Mouse (Mus musculus) hindbrain, embryonic 11.5 days (tissue): ENCODE measurements at regions not wholly inside any gene's neighbourhood (a gene's known extent, or its start where the extent isn't known, plus 50 kb on each side); places are given as distances from the start of the nearest gene placed in this dataset.

Experiments
- ATAC-seq: fragments of 200-750 bp; cut with Nextera tagmentation; 2 replicates; pipeline ENCODE4 v1.8.0; 2017; ENCODE audit warnings: mild to moderate bottlenecking, moderate TSS enrichment, moderate library complexity; ENCODE audit not compliant: low FRiP score
- DNase-seq: peaks from one replicate; pipeline ENCODE4 v3.0.0-alpha.2; 2015; ENCODE audit warnings: low spot score
- H3K27ac ChIP-seq: fragments of 300-500 bp; sonication (generic); 2 replicates; pipeline ENCODE4 v1.5.1; 2014; ENCODE audit warnings: mild to moderate bottlenecking, low read depth, low read length
- H3K27me3 ChIP-seq: fragments of 300-500 bp; sonication (generic); 2 replicates; pipeline ENCODE4 v1.6.1; 2014; ENCODE audit warnings: mild to moderate bottlenecking, low read length, moderate library complexity, mixed read lengths; ENCODE audit not compliant: control insufficient read depth, insufficient read depth
- H3K36me3 ChIP-seq: fragments of 300-500 bp; sonication (generic); 2 replicates; pipeline ENCODE4 v1.6.1; 2014; ENCODE audit warnings: mild to moderate bottlenecking, low read length, moderate library complexity, mixed read lengths; ENCODE audit not compliant: control insufficient read depth, insufficient read depth
- H3K4me1 ChIP-seq: fragments of 300-500 bp; sonication (generic); replicated peaks from 2 replicates; pipeline ENCODE4 v1.6.1; 2014; ENCODE audit warnings: low read length, mixed read lengths; ENCODE audit not compliant: control insufficient read depth, insufficient read depth
- H3K4me2 ChIP-seq: fragments of 300-500 bp; sonication (generic); replicated peaks from 2 replicates; pipeline ENCODE4 v1.6.1; 2014; ENCODE audit warnings: mild to moderate bottlenecking, low read depth, low read length
- H3K4me3 ChIP-seq: fragments of 300-500 bp; sonication (generic); 2 replicates; pipeline ENCODE4 v1.5.1; 2014; ENCODE audit warnings: low read depth, low read length
- H3K9ac ChIP-seq: fragments of 300-500 bp; sonication (generic); 2 replicates; pipeline ENCODE4 v1.6.1; 2014; ENCODE audit warnings: low read depth, low read length
- H3K9me3 ChIP-seq: fragments of 300-500 bp; sonication (generic); 2 replicates; pipeline ENCODE4 v1.6.1; 2016; ENCODE audit warnings: low read length; ENCODE audit not compliant: control insufficient read depth
- WGBS: fragments of 180-500 bp; shearing (Covaris S2); extraction: QIAGEN DNeasy Blood & Tissue Kit; methylation state at CpG from one replicate; pipeline ENCODE4 v1.1.7; 2014; 5-methylcytosine and 5-hydroxymethylcytosine counted together

DNA sequence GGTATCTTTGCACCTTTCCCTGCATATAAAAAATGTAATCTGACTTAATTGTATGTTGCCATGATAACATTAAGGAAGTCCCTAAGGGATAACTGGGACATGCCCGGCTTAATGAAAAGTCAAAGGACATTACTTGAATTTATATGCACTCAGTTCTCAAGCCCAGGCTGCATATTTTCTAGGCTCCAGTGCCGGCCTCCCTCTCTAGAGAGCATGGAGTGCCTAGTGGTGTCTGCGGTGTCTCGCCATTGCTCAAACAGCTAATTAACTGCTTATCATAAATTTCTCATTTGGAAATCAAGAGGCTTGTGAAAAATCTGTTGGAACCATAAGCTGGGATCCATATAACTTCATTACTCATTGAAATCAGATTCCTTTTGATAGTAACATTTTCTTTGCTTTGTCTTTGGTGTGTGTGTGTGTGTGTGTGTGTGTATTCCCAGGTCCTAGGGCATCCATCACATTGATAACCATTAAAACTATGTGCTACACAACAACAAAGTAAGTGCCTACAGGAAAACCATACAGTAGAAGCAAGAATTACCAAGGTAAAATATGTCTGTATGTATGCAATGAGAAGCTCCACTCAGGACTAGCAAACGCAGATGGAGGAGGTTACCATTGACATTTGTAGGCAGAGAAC lies 238.0 kb upstream of the Apob start:
- H3K4me3 ChIP-seq: no peak overlapping the region
- H3K27me3 ChIP-seq: no peaks in the 10 kb centered on the region
- H3K9me3 ChIP-seq: no peaks in the 10 kb centered on the region
- ATAC-seq (peak; percentile 89), DNase-seq (peak; percentile 25)
- no peak overlapping the region for H3K9ac ChIP-seq
- 0 out of 2 replicates have a peak, but pooled peaks cover 2% of the 10 kb centered on the region for H3K4me1 ChIP-seq
- 71% methylated on average over 5 of the region's 5 CpGs for WGBS
- H3K4me2 ChIP-seq: no peak overlapping the region
- no peak overlapping the region for H3K27ac ChIP-seq
- no peaks in the 10 kb centered on the region for H3K36me3 ChIP-seq

DNA sequence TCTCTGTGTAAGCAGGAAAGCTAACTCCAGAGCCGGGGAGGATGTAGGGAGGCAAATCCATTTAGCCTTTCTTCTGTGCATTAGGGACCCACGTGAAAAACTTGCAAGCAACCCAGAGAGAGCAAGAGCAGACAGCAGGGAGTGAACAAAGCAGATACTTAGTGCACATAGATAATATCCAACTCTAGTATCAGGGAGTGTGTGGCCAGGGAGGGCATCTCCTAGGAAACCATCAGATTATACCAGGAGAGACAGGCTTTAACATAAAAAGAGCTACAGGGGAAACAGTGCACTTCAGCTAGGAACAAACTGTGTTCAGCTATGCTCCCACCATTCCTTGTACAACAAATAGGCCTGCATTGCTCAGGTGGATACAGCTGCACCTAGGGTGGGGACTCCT lies 230.7 kb upstream of the Apob start:
- Histone ChIP-seq H3K36me3 (no peaks in the 10 kb centered on the region), H3K4me3 (no peak overlapping the region), H3K4me2 (no peak overlapping the region), H3K9ac (no peak overlapping the region), H3K27ac (no peak overlapping the region), H3K9me3 (no peaks in the 10 kb centered on the region), H3K4me1 (no peaks in the 10 kb centered on the region), H3K27me3 (no peaks in the 10 kb centered on the region)
- WGBS: 48% methylated on average over 2 of the region's 2 CpGs
- ATAC-seq (no peak), DNase-seq (no peak)

DNA sequence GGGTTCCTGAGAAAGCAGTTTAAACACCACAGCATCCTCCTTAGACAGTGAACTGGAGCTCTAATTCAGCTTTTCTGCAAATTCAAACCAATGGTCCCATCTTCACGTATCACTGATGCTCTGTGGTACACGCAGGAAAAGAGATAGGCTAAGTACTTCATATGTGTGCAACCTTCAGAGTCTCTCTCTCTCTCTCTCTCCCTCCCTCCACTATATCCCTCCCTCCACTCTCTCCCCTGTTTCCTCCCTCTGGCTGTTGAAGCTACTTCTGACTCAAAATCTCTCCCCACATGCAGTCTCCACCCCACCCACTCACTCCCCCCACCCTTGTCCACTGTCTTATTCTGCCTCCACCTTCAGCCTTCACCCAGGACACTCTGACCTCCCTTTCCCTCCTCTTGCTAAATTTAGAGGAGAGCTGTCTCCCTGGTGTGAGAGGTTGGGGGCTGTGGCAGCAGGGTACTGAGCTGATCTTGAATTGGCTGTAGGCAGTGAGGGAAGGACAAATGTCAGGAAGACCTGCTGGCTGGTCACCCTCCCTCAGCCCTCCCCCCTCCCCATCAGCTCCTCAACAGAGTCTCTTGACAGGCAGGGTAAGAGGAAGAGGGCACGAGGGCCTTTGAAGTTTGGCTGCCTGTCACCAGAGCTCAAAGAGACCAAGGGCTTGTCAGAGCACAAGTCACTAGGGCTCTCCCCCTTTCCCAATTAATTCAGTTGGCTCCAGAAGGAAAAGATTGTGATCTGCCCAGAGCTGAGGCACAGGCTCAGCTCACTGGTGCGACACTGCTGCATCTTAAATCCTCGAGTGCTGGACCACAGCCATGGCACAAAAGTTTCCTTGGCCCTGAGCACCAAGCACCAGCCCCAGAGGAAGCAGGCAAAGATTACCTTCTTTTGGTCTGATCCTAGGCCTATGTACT lies 227.9 kb upstream of the Apob start:
- Histone ChIP-seq H3K4me1 (no peaks in the 10 kb centered on the region), H3K9ac (no peak overlapping the region), H3K9me3 (no peaks in the 10 kb centered on the region), H3K4me3 (no peak overlapping the region), H3K27ac (no peak overlapping the region), H3K36me3 (no peaks in the 10 kb centered on the region), H3K27me3 (no peaks in the 10 kb centered on the region), H3K4me2 (no peak overlapping the region)
- peak; percentile 69; the same call in 1 of the 2 replicates for ATAC-seq
- WGBS: 26% methylated on average over 5 of the region's 5 CpGs
- DNase-seq: peak; percentile 30

DNA sequence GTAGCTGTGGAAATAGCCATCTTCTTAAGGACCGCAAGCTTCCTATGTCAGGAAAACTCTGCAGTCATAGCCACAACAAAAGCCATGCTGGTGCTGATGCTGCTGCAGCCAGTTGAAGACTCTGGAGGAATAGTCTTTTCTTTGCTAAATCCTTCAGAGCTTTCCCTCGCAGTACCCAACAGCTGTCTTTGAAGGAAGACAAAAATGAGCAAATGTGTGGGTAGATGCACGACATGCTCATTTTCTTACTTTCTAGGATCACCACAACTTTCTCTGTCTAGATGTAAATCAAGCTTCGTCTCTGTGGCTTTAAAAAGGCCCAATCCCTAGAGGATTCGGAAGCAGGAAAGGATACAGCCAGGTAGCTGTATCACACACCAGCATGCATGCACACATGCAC lies 222.6 kb upstream of the Apob start:
- Histone ChIP-seq H3K4me2 (no peak overlapping the region), H3K4me3 (no peak overlapping the region), H3K27ac (no peak overlapping the region), H3K9ac (no peak overlapping the region), H3K27me3 (no peaks in the 10 kb centered on the region), H3K4me1 (no peaks in the 10 kb centered on the region), H3K9me3 (no peaks in the 10 kb centered on the region), H3K36me3 (no peaks in the 10 kb centered on the region)
- DNase-seq (no peak), ATAC-seq (no peak)
- 88% methylated on average over 5 of the region's 5 CpGs for WGBS

DNA sequence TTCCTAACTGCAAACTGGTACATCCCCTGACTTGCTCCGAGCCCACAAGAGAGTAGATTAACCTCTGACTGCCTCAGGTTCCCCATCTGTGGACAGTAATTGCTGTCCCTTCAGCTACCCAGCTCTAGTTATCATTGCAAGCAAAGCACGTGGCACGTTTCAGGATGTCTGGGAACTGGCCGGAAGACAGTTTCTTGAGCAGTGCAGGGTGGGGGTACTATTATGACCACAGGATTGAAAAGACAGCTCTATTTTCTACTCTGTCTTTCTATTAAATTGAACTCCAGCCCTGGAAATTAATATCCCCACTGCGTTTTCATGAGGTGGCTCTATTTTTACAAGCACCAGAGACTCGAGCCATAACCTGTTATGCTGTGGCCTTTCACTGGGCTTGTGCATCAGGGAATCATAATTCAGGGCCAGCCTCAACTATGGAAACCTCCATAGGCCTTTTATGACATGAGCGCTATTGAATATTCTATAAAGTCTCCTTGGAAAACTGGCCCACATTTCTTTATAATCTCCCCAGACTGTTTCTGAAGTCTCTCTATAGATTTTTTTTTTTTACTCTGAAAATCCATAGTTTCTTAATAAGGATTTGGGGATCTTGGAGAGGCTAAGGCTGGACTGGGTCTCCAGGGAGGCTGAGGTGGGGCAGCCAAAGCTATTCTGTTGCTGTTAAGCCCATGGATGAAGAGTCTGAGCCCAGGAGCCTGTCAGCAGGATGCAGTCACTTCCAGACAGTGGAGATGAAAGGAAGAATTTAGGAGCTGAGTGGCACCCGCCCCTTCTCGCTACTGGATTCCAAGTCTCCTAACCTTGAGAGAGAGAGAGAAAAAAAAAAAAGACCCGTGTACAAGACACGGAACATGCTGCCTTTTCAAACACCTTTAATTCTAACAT lies 212.4 kb upstream of the Apob start:
- Histone ChIP-seq H3K9me3 (no peaks in the 10 kb centered on the region), H3K27ac (no peak overlapping the region), H3K9ac (no peak overlapping the region), H3K36me3 (no peaks in the 10 kb centered on the region), H3K4me1 (no peaks in the 10 kb centered on the region), H3K27me3 (no peaks in the 10 kb centered on the region), H3K4me2 (no peak overlapping the region), H3K4me3 (no peak overlapping the region)
- DNase-seq (no peak), ATAC-seq (no peak)
- WGBS: 87% methylated on average over 11 of the region's 11 CpGs

DNA sequence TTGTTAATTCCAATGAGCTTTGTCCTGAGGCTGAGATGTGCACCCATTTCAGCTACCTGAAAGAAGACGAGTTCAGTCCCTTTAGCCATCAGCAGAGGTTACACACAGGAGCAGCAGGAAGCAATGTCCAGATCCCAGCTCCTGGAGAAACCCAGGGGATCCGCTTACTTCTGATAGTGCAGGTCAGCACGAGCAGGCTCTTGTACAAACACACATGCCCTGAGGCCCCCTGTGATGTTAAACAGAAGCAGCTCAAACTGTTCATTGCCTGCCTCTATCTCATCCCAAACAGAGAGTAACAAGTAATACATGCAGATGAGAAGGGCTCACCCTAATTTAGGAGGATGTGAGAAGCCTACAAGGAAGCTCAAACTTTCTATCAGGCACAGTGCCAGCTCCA lies 203.3 kb upstream of the Apob start:
- no peaks in the 10 kb centered on the region for H3K27me3 ChIP-seq
- no peaks in the 10 kb centered on the region for H3K36me3 ChIP-seq
- no peak overlapping the region for H3K27ac ChIP-seq
- no peak overlapping the region for H3K4me2 ChIP-seq
- ATAC-seq: no peak
- WGBS: 62% methylated on average over 3 of the region's 3 CpGs
- 0 out of 2 replicates have a peak, but pooled peaks cover 2% of the 10 kb centered on the region for H3K4me1 ChIP-seq
- no peaks in the 10 kb centered on the region for H3K9me3 ChIP-seq
- DNase-seq: no peak
- H3K4me3 ChIP-seq: no peak overlapping the region
- H3K9ac ChIP-seq: no peak overlapping the region

DNA sequence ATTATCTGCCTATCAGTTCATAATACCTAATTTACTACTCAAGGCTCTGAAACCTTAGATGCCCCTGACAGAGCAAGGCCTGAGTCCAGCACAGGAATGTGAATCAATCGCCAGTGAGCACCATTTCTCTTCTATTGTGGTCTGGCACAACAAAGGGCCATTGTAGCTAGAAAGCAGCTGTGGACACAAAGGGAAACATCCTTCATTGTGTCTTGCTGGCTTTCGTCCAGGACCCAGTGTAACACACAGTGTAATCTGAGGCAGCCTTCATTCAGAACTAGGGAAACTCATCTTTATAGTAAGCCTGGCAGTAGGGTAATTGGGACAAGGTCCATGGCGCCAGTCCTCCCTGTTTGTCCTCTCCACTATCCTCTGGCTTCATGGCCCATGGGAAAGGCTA lies 201.1 kb upstream of the Apob start:
- Histone ChIP-seq H3K9ac (no peak overlapping the region), H3K36me3 (no peaks in the 10 kb centered on the region), H3K9me3 (no peaks in the 10 kb centered on the region), H3K27ac (no peak overlapping the region), H3K27me3 (no peaks in the 10 kb centered on the region), H3K4me3 (no peak overlapping the region), H3K4me1 (0 out of 2 replicates have a peak, but pooled peaks cover 2% of the 10 kb centered on the region), H3K4me2 (no peak overlapping the region)
- peak; percentile 48 for DNase-seq
- WGBS: 37% methylated on average over 3 of the region's 3 CpGs
- peak; percentile 67 for ATAC-seq

GRCm38 (mm10) chr12:7777220-7778055 lies 200.0 kb upstream of the Apob start:
- H3K27me3 ChIP-seq: no peaks in the 10 kb centered on the region
- 49% methylated on average over 10 of the region's 10 CpGs for WGBS
- DNase-seq: peak; percentile 87

More at GRCm38 (mm10) chr12:7777220-7778055, 200.0 kb upstream of the Apob start:
- peak; percentile 77 for ATAC-seq
- Histone ChIP-seq H3K27ac (no peak overlapping the region), H3K9ac (no peak overlapping the region), H3K36me3 (no peaks in the 10 kb centered on the region), H3K4me1 (0 out of 2 replicates have a peak, but pooled peaks cover 2% of the 10 kb centered on the region), H3K4me3 (no peak overlapping the region), H3K4me2 (no peak overlapping the region), H3K9me3 (no peaks in the 10 kb centered on the region)
